Mouse (Mus musculus) megakaryocyte progenitor cell, adult 5-6 weeks (primary cell): Measurements from ENCODE around the gene L2hgdh. TPM values are rescaled to one million over a fixed set of nuclear protein-coding genes. Genes with fewer than 3 reads are reported as not detected.
A peak's percentile ranks its signal among the peaks of the same experiment; 100 is the strongest.

Experiments used
- ATAC-seq: replicated peaks from 2 replicates; pipeline ENCODE4 v1.8.0; 2016; ENCODE audit warnings: mild to moderate bottlenecking, moderate TSS enrichment, inconsistent platforms; ENCODE audit not compliant: poor library complexity
- total RNA-seq, 2 experiments: library from RNA; stranded (forward) in 1 of 2; stranded (reverse) in 1 of 2; fragments of 157-497, 149-512 nt in 1 of 2; fragments of 200-1000 nt in 1 of 2; gene quantifications; 2 replicates each; pipeline versions ENCODE4 v1.2.3 to v1.2.4; 2015 to 2017

Gene L2hgdh
- total RNA-seq, 2 experiments from 2014 or later, result 21.3 to 35.8 TPM

DNA sequence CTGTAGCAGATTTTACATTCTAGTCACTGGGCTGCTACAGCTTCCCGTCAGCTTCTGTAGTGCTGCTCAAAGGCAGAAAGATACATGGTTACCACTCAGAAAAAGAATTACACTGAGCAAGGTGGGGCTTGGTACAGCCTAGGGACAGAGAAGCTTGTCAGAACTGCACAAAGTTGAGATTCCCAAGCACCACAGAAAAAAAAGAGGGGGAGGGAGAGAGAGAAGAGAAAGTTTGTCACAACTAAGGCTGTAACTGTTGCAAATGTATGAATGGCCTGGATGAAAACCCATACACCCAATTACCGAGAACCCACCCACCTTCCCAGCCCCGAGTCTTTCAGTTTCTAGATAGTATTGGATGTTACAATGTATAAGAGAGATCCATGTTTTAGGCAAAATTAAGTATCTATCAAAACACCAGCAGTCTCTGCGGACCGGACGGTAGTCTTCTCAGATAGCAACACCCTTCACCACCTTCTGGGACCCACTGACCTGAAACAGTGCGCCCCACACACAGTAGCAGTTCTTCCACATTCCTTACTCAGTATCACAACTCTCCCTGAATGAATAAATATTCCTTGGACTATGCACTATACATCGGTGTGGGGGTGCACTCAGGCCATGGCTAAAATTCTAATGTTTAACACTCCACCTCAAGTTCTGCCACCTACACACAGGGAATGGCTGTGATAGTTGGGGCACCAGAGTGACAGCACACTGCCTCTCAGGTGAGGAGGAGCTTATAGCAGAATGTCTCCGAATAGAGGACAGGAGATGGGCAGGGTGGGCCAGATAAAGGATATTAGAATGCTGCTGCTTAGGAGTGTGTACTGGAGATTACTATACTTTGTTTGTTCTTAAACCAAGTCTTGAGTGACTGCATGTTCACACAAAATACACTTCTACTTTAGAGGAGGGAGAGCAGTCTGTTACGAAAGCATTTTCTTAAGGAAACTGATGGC lies 49.8 kb downstream of the L2hgdh start:
- peak; percentile 76 for ATAC-seq

DNA sequence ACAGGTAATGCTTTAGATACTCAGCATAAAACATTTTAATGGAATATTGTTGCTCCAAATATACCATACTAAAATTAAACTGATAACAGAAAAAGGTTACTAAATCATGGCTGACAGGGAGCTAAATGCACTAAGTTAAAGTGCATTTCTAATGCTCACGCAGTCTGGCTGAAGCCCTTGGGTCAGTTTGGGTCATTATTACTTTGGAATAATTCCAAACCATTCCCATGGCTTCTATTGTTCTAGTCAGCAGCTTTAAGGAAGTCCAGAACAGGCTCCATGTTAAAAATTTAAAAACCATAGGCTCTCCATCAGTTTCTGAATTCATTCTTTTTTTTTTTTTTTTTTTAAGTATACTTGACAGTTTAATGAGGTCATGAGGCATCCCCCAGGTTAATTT lies 50.5 kb downstream of the L2hgdh start:
- ATAC-seq, result no peak

DNA sequence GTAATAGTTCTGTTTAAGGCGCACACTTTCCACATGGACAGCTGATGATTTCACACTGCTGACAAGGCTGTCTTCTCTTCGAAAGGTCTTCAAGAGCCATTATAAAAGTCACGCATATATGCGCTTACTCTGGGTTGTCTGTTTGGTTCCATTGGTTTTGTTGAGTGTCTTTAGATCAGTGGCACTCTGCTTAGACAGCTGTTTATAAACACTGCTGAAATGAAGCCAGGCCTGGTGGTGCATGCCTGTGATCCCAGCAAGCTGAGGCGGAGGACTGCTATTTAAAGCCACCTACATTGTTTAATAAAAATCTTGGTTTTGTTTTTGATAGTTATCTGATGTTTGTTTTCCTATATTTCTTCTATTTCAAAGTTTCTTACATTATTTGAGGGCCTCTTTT lies 58.0 kb downstream of the L2hgdh start:
- no peak for ATAC-seq

DNA sequence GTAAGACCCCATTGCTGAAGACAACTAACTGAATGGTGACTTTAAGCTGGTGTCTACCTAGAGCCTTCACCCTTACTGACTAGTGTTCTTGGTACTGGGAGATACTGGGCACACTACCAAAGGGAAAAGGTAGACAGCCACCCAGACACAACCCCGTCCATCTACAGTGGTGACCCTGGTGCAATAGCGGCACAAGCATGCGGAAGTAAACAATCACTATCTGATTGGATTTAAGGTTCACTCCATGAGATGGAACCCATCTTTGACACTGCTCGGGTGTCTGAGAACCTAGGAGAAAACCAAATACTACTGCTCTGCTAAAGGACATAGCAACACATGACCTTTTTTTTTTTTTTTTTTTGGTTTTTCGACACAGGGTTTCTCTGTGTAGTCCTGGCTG lies 63.0 kb downstream of the L2hgdh start:
- no peak for ATAC-seq

DNA sequence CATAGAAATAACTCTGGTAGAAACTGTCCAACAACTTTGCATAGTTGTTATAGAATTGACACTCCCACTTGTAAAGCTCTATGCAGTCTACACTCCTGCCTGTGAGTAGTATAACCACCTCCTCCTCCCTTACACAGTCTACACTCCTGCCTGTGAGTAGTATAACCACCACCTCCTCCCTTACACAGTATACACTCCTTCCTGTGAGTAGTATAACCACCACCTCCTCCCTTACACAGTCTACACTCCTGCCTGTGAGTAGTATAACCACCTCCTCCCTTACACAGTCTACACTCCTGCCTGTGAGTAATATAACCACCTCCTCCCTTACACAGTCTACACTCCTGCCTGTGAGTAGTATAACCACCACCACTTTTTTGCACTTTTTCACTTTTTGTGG lies 70.7 kb downstream of the L2hgdh start:
- peak; percentile 90 for ATAC-seq

DNA sequence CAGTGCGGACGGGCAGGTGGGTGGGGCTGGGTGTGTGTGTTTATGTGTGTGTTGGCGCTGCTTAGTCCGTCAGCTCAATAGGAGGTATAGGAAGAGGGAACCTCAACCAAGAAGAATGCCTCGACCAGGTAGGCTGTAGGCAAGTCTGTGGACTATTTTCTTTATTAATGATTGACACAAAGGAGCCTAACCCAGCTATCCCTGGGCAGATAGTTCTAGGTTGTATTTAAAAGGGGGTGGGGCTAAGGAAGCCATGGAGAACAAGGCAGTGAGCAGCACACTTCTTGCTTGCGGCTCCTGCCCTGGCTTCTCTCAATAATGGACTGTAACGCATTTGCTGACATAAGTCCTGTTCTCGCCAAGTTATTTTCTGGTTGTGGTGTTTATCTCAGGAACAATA lies 75.2 kb downstream of the L2hgdh start:
- ATAC-seq, result no peak

DNA sequence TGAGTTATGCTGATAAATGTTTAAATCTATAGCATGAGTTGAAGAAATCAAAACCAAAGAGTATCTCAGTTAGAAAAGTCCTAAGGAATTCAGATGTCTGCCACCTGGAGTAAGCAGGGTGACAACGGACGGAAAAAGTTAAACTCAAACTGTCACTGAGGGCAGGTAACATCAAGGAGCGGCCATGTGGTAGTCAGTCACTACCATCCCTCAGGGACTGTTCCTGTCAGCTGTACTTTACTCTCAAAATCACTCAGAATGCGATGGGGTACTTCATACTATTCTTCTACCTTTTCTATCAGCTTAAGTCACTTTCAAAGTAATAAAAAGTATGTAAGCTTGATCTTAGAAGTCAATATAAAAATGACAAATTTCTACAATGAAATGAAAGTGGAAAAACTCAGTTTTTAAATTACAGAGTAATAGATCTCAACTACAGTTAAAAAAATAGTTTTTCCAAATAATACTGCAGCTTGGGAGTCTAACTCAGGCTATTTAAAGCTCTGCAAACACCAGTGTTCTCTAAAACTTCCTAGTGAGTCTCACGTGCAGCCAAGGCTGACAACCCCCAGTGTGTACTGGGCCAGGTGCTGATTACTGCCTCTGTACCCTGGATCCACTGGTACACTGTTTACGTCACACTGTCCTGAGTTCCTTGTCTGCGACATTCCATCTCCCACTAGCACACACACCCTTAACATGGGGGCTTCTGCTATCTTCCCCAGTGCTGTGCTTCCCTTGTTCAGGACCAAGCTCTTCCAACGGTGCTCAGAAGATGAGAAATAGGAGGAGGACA lies 78.7 kb downstream of the L2hgdh start:
- ATAC-seq, result no peak

DNA sequence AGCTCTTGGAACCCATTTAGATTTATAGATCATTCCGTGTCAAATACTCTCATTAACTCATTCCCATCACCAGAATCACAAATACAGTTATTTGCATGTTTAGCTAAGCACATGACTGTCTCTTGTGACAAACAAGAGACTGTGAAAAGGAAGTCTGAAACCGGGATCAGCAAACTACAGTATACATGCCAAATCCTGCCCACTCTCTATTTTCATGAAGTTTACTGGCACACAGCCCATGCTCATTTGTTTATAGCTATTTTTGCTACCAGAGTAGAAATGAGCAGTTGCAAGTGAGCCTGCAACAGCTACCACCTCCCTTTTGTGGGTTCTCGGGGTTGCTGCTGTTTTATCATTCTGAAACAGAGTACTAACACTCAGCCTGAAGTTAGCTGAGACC lies 79.8 kb downstream of the L2hgdh start:
- peak; percentile 42 for ATAC-seq

DNA sequence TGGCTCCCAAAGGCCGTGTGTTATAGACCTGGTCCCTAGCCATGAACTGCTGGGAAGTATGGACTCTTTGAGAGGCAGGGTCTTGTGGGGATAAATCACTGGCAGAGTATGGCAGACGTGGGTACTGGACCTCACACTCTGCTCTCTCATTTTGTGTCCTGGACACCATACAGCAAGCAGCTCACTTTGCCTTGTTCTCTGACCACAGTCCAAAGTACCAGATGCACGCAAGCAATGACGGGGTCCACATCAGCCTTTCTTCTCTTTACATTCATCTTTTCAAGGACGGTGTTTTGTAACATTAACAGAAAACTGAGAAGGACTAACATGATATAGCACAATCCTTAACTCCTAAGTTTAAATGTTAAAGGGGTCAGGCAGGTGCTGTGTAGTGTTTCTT lies 81.8 kb downstream of the L2hgdh start:
- no peak for ATAC-seq

Other genes starting within 250 kb of the L2hgdh start
- gene Vcpkmt, start 141.8 kb downstream of the L2hgdh start, total RNA-seq (2015), result 15.0 and 15.3 TPM in 2 replicates
- 10.5 and 17.5 TPM in 2 replicates for gene Vcpkmt, start 141.8 kb downstream of the L2hgdh start, total RNA-seq (2017)
- 47.1 and 53.9 TPM in 2 replicates for gene Sos2, start 43.0 kb downstream of the L2hgdh start, total RNA-seq (2015)
- gene Sos2, start 43.0 kb downstream of the L2hgdh start, total RNA-seq (2017), result 25.5 and 35.5 TPM in 2 replicates
- gene Atp5s, start 77 bp upstream of the L2hgdh start, total RNA-seq (2015), result 21.3 and 31.6 TPM in 2 replicates
- gene Atp5s, start 77 bp upstream of the L2hgdh start, total RNA-seq (2017), result 8.9 and 15.1 TPM in 2 replicates
- not detected in 2 replicates for gene Cdkl1, start 66.4 kb upstream of the L2hgdh start, total RNA-seq (2015)
- not detected in 2 replicates for gene Cdkl1, start 66.4 kb upstream of the L2hgdh start, total RNA-seq (2017)
- 0.79 and 1.4 TPM in 2 replicates for gene Atl1, start 167.7 kb upstream of the L2hgdh start, total RNA-seq (2015)
- 1.4 and 2.6 TPM in 2 replicates for gene Atl1, start 167.7 kb upstream of the L2hgdh start, total RNA-seq (2017)
- gene Map4k5, start 168.3 kb upstream of the L2hgdh start, total RNA-seq (2015), result 14.9 and 17.7 TPM in 2 replicates
- 16.8 and 18.0 TPM in 2 replicates for gene Map4k5, start 168.3 kb upstream of the L2hgdh start, total RNA-seq (2017)